Mouse (Mus musculus): ENCODE data around the gene Ypel2.

The Ypel2 gene

DNA sequence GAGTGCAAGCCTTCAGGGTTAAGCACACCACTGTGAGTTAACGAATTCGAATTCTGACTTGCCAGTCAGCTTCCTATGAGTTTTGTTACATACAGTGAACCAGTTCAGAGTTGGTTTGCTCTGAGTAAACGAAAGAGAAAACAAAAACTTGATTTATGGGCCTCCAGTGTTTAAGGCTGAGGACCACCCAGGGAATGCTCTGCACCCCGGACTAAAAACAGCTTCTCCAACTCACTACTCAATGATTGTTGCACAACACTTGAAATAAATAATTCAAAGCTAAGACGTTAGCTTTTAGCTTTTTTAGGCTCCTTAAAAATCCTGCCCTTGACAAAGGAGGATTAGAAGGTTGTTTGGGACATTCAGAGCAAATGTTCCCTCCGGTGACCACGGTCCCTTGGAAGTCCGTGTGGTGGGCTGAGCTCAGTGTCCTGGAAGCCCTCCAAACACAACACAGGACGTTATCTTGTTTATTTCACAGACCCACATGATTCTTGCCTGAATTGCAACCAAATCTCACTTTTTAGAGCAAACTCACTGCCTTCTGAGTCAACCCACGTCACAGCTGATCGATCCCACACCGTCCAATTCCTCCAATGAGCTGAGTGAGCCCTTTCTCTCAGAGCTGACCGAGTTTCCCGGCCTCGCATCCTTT is 38.8 kb downstream of the Ypel2 start:
- ChIA-PET CTCF (interaction anchor here in 1 of 4 experiments (0.6 to 0.7 kb wide), 2 partner anchors 13 to 48 kb away, joined by 3 to 4 read pairs; no protein-coding TSS in a partner anchor), POLR2A (interaction anchor here in 3 of 4 experiments (0.6 to 2.8 kb wide), 8 partner anchors 14 to 449 kb away, joined by 3 to 7 read pairs (median 3); no protein-coding TSS in a partner anchor)

DNA sequence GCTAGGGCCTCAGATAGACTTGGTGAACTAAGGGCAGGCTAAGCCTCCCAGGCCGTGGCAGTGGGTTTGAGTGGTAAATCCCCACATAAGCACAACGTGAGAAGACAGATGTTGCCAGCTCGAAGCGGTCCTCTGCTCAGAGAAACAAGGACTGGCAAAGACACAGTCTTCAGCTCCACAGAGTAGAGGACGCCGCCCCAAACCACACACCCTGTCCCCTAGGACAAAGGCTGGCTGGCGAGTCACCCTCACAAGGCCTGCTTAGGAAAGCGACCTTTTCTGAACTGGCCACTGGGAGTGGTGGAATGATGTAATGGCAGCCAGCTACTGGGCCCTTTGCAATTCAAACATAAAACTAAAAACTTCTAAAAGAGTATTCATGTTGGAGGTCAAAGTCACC is 40.4 kb downstream of the Ypel2 start:
- ChIA-PET CTCF (interaction anchor here in 1 of 4 experiments (1.2 kb wide), 1 partner anchor 47 kb away, joined by 3 read pairs; no protein-coding TSS in a partner anchor), POLR2A (interaction anchor here in 3 of 4 experiments (0.6 to 1.4 kb wide), 8 partner anchors 10 to 76 kb away, joined by 3 to 4 read pairs (median 4); no protein-coding TSS in a partner anchor)

DNA sequence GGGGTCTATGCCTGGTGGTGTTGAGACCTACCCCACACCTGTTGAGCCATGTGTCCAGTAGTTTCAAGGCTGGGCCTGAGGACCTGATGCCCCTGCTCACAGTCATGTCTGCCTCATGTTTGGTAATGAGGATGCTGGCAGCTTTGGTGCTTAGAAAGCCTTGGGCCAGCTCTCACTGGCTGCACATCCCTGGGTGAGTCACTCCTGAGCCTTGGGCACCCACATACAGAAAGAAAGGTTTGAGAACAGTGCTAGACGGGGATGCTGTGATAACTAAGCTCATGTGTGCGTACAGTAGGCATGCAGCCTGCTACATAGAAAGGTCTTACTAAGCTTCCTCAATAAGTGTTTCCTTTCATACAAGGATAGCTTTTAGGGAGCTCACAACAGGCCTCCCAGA is 40.8 kb downstream of the Ypel2 start:
- POLR2A ChIA-PET: interaction anchor here in 3 of 4 experiments (0.6 to 1.4 kb wide), 8 partner anchors 10 to 76 kb away, joined by 3 to 4 read pairs (median 4); no protein-coding TSS in a partner anchor

DNA sequence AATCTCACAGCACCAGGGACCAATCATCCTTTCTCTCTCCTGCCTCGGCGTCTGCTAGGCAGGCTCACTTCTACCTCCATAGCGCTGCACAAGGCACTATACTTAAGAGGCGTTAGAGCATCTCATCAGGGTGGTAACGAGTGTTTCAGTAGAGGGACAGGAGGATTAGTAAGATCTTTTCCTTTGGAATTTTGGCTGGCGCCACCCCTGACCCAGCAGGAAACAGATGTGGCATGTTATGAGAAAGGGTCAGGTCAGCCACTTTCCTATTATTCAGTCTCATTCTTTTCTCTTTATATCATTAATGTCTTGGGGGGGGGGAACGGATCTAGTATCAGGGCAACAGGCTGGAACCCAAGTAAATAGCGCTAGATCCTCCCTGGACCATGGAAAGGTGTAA is 41.8 kb downstream of the Ypel2 start:
- CTCF ChIA-PET: no interaction called here

More for the DNA sequence above, 40.8 kb downstream of the Ypel2 start:
- CTCF ChIA-PET: interaction anchor here in 1 of 4 experiments (1.2 kb wide), 1 partner anchor 46 kb away, joined by 3 read pairs; no protein-coding TSS in a partner anchor

DNA sequence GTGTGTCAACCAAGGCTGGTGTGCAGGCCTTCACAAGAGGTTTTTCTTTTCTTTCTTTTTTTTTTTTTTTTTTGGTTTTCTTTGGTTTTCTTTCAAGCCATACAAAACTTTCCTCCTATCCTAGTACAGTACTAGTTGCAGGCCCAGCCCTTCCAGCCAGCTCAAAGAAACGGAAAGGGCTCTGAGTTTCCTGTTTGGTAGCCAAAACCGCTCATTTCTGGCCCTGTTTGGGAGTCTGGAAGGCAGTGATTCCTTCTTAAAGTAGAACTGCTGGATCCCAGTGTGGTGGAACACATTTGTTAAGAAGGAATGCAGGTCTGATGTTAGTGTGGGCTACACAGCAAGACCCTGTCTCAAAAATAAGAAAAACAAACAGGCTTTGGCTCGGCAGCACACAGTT is 43.0 kb downstream of the Ypel2 start:
- ChIA-PET POLR2A (interaction anchor here in 1 of 4 experiments (0.7 to 1.9 kb wide), 5 partner anchors 9 to 490 kb away, joined by 3 to 7 read pairs (median 4); no protein-coding TSS in a partner anchor), CTCF (interaction anchor here in 1 of 4 experiments (1.3 kb wide), 1 partner anchor 44 kb away, joined by 5 read pairs; no protein-coding TSS in a partner anchor)

More for the DNA sequence above, 41.8 kb downstream of the Ypel2 start:
- POLR2A ChIA-PET: interaction anchor here in 2 of 4 experiments (0.8 to 1.6 kb wide), 2 partner anchors 17 to 27 kb away, joined by 3 to 4 read pairs; no protein-coding TSS in a partner anchor

DNA sequence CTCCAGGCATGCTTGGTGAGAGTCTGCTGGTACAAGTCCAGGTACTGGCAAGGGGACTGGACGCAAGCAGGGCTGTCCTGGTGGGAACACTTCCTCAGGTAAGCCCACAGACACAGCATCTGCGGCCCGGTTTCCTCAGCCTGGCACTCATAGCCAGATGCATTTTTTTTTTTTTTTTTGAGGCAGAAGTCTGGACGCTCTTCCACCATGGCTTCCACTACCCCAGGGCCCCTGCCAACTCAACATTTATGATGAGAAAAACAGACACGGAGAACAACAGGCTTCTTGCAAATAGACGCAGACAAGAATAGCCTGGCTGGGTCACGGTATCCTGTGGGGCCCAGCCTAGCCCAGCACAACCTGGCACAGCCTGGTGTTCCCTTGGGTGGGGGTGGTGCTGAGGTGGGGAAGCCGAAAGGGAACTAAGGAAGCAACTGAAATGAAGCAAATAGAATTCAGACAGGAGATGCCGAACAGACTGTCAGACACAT is 43.5 kb downstream of the Ypel2 start:
- CTCF ChIA-PET: interaction anchor here in 1 of 4 experiments (1.3 kb wide), 1 partner anchor 43 kb away, joined by 5 read pairs; no protein-coding TSS in a partner anchor
- POLR2A ChIA-PET: interaction anchor here in 2 of 4 experiments (0.7 to 1.9 kb wide), 6 partner anchors 9 to 97 kb away, joined by 3 to 7 read pairs (median 4); no protein-coding TSS in a partner anchor

DNA sequence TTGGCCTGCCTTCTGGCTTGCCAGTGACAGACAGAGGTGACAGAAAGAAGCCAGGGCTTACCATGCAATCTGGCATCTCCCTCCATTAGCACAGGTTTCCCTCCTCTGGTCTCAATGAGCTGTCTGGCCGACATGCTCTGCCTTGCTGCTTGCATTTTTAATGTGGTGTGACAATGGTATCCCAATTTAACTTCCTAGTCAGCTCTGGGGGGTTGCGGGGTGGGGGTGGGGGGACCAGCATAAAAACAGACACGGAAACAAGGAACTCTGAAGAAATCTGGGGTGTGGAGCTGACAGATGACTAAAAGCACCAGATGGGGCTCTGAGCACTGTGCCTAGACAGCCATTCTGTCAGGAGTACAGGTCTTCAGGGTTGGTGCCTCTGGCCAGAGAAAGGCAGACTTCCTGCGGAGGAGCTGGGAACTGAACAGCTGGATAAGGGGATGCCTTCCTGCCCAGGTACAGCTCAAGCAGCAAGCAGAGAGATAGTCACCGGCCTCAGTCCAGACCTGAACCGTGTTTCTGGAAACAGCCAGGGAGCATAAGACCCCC is 46.8 kb downstream of the Ypel2 start:
- POLR2A ChIA-PET: interaction anchor here in 2 of 4 experiments (0.6 to 3.8 kb wide), 13 partner anchors 9 to 468 kb away, joined by 3 to 26 read pairs (median 3); no protein-coding TSS in a partner anchor
- CTCF ChIA-PET: interaction anchor here in 2 of 4 experiments (0.6 to 0.8 kb wide), 2 partner anchors 322 to 631 kb away, joined by 3 to 4 read pairs; no protein-coding TSS in a partner anchor

DNA sequence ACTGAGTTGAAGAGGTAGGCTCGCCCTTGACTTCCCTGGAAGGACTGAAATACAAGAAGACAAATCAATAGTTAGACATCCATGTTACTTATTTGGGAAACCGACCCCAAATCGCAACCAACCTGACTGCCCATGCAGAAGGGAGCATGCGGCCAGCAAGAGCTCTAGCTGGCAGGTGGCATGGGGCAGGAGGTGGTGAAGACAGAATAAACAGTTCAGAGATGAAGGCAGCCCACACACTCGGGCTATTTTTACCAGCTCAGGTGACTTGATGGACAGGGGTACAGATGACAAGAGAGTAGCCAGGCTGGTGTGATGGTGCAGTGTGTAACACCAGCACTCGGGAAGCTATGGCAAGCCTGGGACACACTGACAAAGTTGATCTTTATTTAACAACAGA is 47.6 kb downstream of the Ypel2 start:
- CTCF ChIA-PET: no interaction called here
- POLR2A ChIA-PET: interaction anchor here in 2 of 4 experiments (0.8 to 3.8 kb wide), 4 partner anchors 8 to 140 kb away, joined by 3 to 26 read pairs (median 4); no protein-coding TSS in a partner anchor

DNA sequence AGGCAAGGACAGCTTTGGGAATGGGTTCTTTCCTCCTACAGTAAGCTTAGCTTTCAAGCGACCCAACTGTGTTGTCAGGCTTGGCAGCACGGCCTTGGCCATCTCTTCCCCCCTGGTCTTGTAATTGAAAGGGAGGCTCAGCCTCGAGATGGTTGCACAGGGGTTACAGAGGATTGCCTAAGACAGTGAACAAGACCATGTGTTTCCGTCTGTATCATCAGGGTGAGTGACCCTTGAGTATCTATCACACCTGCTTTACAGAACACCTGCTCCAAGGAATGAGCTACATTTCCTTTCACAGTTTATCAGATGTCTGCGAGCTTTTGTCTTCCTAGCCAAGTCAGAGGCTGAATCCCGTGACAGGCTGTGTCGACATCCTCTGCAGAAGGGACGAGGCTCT is 48.4 kb downstream of the Ypel2 start:
- ChIA-PET CTCF (interaction anchor here in 2 of 4 experiments (0.6 to 0.7 kb wide), 2 partner anchors 39 to 325 kb away, joined by 4 to 5 read pairs; no protein-coding TSS in a partner anchor), POLR2A (interaction anchor here in 2 of 4 experiments (0.5 to 1.3 kb wide), 4 partner anchors 12 to 1722 kb away, joined by 3 to 5 read pairs (median 3); no protein-coding TSS in a partner anchor)

DNA sequence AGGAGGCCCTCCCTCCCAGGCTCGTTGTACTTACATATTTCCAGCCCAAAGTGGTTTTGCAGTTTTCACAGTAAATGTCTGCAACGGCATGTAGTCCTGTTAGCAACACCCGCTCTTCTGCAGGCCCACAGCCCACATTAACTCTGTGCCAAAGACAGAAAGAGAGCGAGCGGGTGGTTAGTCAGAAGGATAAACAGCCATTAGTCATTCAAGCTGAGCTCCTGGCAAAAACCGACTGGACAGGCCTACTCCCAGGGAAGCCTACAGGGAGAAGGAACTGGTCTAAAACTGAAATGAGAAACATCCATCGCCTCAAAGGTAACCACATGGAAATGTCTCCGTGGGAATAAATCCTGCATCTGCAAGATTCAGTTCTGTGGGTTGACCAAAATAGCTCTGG is 49.0 kb downstream of the Ypel2 start:
- ChIA-PET POLR2A (interaction anchor here in 2 of 4 experiments (0.6 to 1.3 kb wide), 3 partner anchors 11 to 68 kb away, joined by 3 to 5 read pairs (median 3); no protein-coding TSS in a partner anchor), CTCF (no interaction called here)

DNA sequence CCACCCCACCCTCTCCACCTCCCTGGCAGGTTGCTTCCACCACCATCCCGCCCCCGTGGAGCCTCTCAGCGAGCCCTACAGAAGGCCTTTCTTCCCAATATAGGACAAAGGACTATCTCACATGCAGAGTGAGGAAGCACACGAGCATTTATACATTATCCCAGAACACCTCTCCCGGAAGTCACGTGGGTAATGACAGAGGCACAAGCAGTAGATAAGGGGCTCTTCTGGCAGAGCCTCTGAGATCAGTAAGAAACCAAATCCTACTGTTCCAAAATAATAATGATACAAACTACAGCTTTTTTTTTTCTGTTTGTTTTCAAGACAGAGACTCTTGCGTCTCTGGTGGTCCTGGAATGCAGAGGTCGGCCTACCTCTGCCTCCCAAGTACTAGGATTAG is 51.6 kb downstream of the Ypel2 start:
- POLR2A ChIA-PET: interaction anchor here in 3 of 4 experiments (0.7 to 1.7 kb wide), 6 partner anchors 7 to 137 kb away, joined by 3 to 4 read pairs (median 3); no protein-coding TSS in a partner anchor
- CTCF ChIA-PET: interaction anchor here in 1 of 4 experiments (0.6 kb wide), 1 partner anchor 584 kb away, joined by 21 read pairs; no protein-coding TSS in a partner anchor

DNA sequence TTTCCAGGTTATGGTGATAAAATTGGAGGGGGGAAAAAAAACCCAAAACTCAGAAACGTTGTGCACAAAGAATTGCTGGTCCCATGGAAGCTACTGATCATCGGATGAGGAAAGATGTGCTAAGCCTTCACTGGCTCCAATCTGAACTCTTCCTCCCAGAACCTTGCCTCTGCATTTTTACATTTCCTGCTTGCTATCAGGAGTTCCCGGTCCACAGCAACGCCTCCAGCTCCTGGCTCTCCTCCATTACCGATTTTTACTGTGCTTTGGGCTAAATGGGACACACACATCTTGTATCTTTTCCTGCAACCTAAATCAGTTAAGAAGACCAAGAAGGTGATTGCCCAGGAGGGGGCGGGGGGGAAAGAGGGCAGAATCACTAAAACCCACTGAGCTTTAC is 54.0 kb downstream of the Ypel2 start:
- POLR2A ChIA-PET: interaction anchor here in 2 of 4 experiments (1.1 to 3.6 kb wide), 5 partner anchors 8 to 22 kb away, joined by 3 to 26 read pairs (median 9); no protein-coding TSS in a partner anchor
- CTCF ChIA-PET: interaction anchor here in 2 of 4 experiments (0.6 to 1.2 kb wide), 3 partner anchors 33 to 327 kb away, joined by 3 read pairs; no protein-coding TSS in a partner anchor

DNA sequence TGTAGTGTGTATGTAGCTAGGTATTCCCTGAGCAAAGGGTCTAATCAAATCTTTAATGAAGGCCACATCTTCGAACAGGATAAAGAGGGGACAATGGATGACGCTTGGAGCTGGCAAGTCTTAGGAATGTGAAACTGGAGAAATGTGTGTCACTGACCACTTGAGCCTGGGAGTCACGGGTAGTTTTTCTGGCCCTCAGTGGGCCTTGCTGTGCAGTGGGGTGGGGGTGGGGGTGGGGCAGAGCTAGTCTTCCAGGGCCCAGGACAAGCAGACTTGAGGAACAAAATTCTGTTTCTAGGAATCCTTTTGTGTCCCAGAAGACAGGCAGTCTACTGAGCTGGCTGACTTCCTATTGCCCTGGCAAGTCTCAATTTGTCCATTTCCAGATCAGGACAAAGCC is 55.0 kb downstream of the Ypel2 start:
- CTCF ChIA-PET: interaction anchor here in 3 of 4 experiments (0.6 to 1.2 kb wide), 7 partner anchors 26 to 127 kb away, joined by 3 to 10 read pairs (median 3); no protein-coding TSS in a partner anchor
- POLR2A ChIA-PET: interaction anchor here (0.6 to 3.6 kb wide), 24 partner anchors 8 to 1189 kb away, joined by 3 to 26 read pairs (median 4); no protein-coding TSS in a partner anchor

DNA sequence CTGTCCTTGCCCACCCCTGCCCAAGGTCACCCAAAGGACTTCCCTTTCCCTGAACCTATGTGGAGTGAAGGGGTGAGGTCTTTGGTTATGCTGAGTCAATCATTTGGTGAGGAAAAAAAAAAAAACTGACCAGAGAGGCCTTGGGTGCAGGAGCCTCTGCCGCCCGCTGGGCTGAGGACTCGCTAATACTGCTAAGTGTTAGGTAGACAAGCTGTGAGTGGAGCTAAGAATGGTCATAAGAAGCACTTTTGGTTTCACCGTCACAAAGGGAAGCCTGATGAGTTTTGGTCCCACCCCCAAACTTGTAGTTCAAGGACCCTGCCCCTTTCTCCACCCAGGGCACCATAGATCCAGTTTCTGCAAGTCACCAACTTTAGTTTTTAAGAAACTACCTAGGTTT is 55.4 kb downstream of the Ypel2 start:
- ChIA-PET POLR2A (interaction anchor here (0.6 to 3.6 kb wide), 25 partner anchors 9 to 1189 kb away, joined by 3 to 26 read pairs (median 4); no protein-coding TSS in a partner anchor), CTCF (interaction anchor here (0.6 to 1.3 kb wide), 7 partner anchors 25 to 127 kb away, joined by 3 to 10 read pairs (median 3); no protein-coding TSS in a partner anchor)

DNA sequence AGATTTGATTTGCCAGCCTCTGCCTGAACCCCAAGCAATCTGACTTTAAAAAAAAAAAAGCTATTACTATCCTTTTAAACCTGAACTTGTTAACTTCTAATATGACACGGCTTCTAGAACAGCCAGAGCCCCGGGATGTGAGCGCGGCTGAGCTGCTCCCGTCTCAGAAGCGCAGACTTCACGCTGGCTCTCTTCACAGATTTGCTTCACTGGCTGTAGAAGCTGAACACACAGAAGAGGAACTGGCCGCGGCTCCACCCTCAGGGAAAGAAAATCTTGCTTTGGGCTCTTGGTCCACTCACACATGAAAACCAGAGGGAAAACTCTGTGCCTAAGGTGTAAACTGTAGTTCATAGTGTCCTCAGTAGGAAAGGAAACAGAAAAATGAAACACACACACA is 56.6 kb downstream of the Ypel2 start:
- CTCF ChIA-PET: interaction anchor here in 3 of 4 experiments (0.6 to 1.3 kb wide), 3 partner anchors 68 to 100 kb away, joined by 3 read pairs; no protein-coding TSS in a partner anchor
- POLR2A ChIA-PET: interaction anchor here in 2 of 4 experiments (0.8 to 3.6 kb wide), 10 partner anchors 10 to 43 kb away, joined by 3 to 26 read pairs (median 4); no protein-coding TSS in a partner anchor

DNA sequence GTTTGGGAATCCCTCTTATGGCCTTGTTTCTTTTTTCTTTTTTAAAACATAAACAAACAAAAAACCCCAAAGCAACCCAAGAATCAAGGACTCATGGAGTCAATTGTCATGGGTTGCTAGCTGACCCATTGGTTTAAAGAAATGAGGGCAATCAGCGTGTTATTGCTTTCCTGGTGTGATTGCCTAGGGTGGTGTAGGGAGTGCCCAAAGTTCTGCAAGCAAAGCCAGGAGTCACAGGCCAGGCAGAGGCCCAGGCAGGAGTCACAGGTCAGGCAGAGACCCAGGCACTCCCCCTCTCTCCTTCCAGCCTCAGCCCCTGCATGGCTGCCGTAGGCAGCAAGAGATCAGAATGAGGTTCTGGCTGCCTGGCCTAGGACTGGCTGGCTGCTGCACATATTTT is 58.6 kb downstream of the Ypel2 start:
- ChIA-PET CTCF (interaction anchor here in 1 of 4 experiments (0.6 to 0.8 kb wide), 2 partner anchors 48 to 101 kb away, joined by 3 to 4 read pairs; no protein-coding TSS in a partner anchor), POLR2A (interaction anchor here in 2 of 4 experiments (0.6 to 1.0 kb wide), 2 partner anchors 10 to 20 kb away, joined by 3 to 13 read pairs; no protein-coding TSS in a partner anchor)

DNA sequence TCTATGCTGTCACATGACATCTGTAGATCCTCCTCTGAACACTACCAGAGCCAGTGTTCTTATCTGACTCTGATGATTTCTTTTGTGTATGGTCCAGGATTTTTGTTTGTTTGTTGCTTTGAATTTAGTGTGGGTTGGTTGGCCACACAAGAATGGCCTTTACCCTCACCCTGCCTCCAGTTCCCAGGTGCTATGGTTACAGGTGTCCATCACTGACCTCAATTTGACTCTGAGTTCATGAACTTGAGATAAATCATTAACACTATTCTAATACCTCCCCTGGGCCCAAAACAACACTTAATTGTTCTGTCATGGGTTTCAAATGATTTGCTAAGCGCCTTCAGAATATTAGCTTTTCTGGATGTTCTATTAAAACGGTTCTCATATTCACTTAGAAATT is 61.3 kb downstream of the Ypel2 start:
- POLR2A ChIA-PET: no interaction called here
- CTCF ChIA-PET: no interaction called here

Measured in embryonic stem cell, embryonic (primary cell).